Mouse (Mus musculus) right cerebral cortex, postnatal 14 days (tissue): ENCODE results near the gene Ptprt.

Source experiments
- DNase-seq: peaks from one replicate; pipeline ENCODE4 v3.0.0; 2022

Gene Ptprt

GRCm38 (mm10) chr2:162660941-162661386 is at the start of gene Ptprt:
Gene Ptprt (minus strand): TSS chr2:162661147.
- DNase-seq: peak; percentile 61

- DNase-seq: no peak
Observed at GRCm38 (mm10) chr2:162710443-162710842, 49.5 kb upstream of the Ptprt start.

GRCm38 (mm10) chr2:162699691-162700090 is 38.7 kb upstream of the Ptprt start:
- no peak for DNase-seq

GRCm38 (mm10) chr2:162699036-162699435 is 38.1 kb upstream of the Ptprt start:
- DNase-seq: no peak

- DNase-seq: no peak
Observed at GRCm38 (mm10) chr2:162698068-162698467, 37.1 kb upstream of the Ptprt start.

GRCm38 (mm10) chr2:162697151-162697550 is 36.2 kb upstream of the Ptprt start:
- no peak for DNase-seq

- no peak for DNase-seq
Observed at GRCm38 (mm10) chr2:162692143-162692542, 31.2 kb upstream of the Ptprt start.

GRCm38 (mm10) chr2:162682674-162683073 is 21.7 kb upstream of the Ptprt start:
- DNase-seq: peak; percentile 30

GRCm38 (mm10) chr2:162662431-162662970 is 1.6 kb upstream of the Ptprt start:
- DNase-seq: no peak

- DNase-seq: no peak
Observed at GRCm38 (mm10) chr2:162661733-162662132, 786 bp upstream of the Ptprt start.

- peak; percentile 27 for DNase-seq
Observed at GRCm38 (mm10) chr2:162660231-162660940, 561 bp downstream of the Ptprt start.

- DNase-seq: peak; percentile 90
Observed at GRCm38 (mm10) chr2:162658997-162659396, 1.9 kb downstream of the Ptprt start.

- no peak for DNase-seq
Observed at GRCm38 (mm10) chr2:162657541-162657940, 3.4 kb downstream of the Ptprt start.

GRCm38 (mm10) chr2:162654416-162654815 is 6.5 kb downstream of the Ptprt start:
- DNase-seq: no peak

GRCm38 (mm10) chr2:162638676-162639075 is 22.3 kb downstream of the Ptprt start:
- no peak for DNase-seq

- DNase-seq: no peak
Observed at GRCm38 (mm10) chr2:162637537-162637936, 23.4 kb downstream of the Ptprt start.

GRCm38 (mm10) chr2:162636387-162637009 is 24.4 kb downstream of the Ptprt start:
- peak; percentile 31 for DNase-seq

GRCm38 (mm10) chr2:162634901-162635300 is 26.0 kb downstream of the Ptprt start:
- no peak for DNase-seq

- no peak for DNase-seq
Observed at GRCm38 (mm10) chr2:162626076-162626475, 34.9 kb downstream of the Ptprt start.

GRCm38 (mm10) chr2:162624707-162625106 is 36.2 kb downstream of the Ptprt start:
- no peak for DNase-seq

GRCm38 (mm10) chr2:162614256-162614655 is 46.7 kb downstream of the Ptprt start:
- DNase-seq: no peak

- no peak for DNase-seq
Observed at GRCm38 (mm10) chr2:162613480-162613879, 47.5 kb downstream of the Ptprt start.

GRCm38 (mm10) chr2:162602721-162603120 is 58.2 kb downstream of the Ptprt start:
- DNase-seq: no peak

GRCm38 (mm10) chr2:162591388-162591787 is 69.6 kb downstream of the Ptprt start:
- no peak for DNase-seq
